Mouse (Mus musculus) small intestine, adult 2 months (tissue): Measurements from ENCODE around the gene Herc2.

Experiments
- CTCF ChIP-seq: fragments of 200-500 bp; IDR thresholded peaks from 2 replicates; pipeline ENCODE4 v1.5.1; 2012; ENCODE audit warnings: low read depth, mild to moderate bottlenecking, control low read depth, inconsistent platforms, low read length, moderate library complexity, mixed read lengths; ENCODE audit not compliant: insufficient replicate concordance, insufficient read length; ENCODE audit errors: extremely low read depth
- POLR2A ChIP-seq: fragments of 200-500 bp; IDR thresholded peaks from 2 replicates; pipeline ENCODE4 v1.6.1; 2012; ENCODE audit warnings: low read depth, mild to moderate bottlenecking, control low read depth, inconsistent platforms, low read length, moderate library complexity

DNA sequence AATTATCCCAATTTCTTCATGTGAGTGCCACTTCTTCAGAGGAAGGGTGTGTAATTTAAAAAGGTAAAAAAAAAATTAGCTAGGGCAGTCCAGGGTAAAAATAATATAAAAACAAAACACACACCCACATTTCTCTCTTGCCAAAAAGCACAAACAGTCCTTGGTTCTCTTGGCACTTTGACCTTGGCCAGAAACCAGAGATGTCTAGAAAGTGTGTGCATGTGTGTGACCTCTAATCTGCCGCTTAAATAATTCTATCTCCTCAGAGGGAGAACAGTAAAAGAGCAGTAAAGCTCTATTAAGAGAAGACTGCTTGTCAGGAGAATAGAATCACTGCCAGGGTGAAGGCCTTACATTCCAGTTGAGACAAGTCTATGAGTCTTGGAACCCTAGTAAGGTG is 2.8 kb upstream of the Herc2 start:
- no peak for TF ChIP-seq CTCF
- no peak for TF ChIP-seq POLR2A
